Comparison of ENCODE assay signal across 16 mouse cellular contexts in the genomic region with DNA sequence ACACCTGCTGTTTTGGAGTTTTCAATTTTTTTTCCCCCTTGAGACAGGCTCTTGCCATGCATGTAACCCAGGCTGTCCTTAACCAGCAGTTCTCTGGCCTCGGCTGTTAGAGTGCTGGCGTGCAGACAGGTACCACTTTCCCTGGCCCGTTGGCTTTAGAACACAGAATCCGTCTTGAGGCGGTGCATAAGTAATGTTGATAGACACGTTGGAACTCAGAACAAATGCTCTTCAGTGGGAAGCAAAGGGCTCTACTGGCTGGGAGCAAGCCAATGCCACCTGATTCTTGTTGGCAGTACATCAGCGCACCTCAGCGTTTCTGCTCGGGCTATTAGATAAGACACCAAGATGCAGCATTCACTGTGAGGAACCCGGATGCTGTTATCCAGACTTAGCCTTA. TPM values are rescaled to one million over a fixed set of nuclear protein-coding genes. Genes with fewer than 3 reads are reported as not detected.
DNase-seq lines count a peak whose midpoint lies in the region; ATAC-seq and TF ChIP-seq lines count a peak whose summit lies in the region.
"Had no signal": no experiment of that assay in that cellular context is flagged by ENCODE, and none has a peak within 500 bp of the region (broad histone marks: within the 10 kb centered on the region; RNA-seq: fewer than 3 reads in every experiment).

No protein-coding gene starts in this region.

- peak; percentile 45 for DNase-seq in cerebellum, adult 11 months
- no peak for DNase-seq in cerebellum, postnatal 4 days (ENCODE audit: low spot score in 2 of 2)
- DNase-seq in midbrain, postnatal 0 days (ENCODE audit: low spot score): peak; percentile 10
- peak; percentile 7 for DNase-seq in lung, postnatal 0 days (ENCODE audit: low spot score)
- no peak for DNase-seq in spleen, postnatal 36 days (ENCODE audit: low spot score in 2 of 2)
- DNase-seq in kidney, postnatal 14 days: no peak
- DNase-seq in right cerebral cortex, postnatal 36 days (ENCODE audit: low spot score in 2 of 2): no peak
- DNase-seq: kidney, adult 8-10 months; kidney, postnatal 4 days; liver; right cerebral cortex, postnatal 25 days; thymus, postnatal 4 days had no signal

- no peak overlapping the region for H3K4me3 ChIP-seq in midbrain, postnatal 0 days (ENCODE audit: low read depth, low read length)
- H3K4me3 ChIP-seq in midbrain, embryonic 15.5 days: no peak overlapping the region
- no peak overlapping the region for H3K4me3 ChIP-seq in lung, postnatal 0 days (ENCODE audit: low read depth, low read length)
- H3K4me3 ChIP-seq: heart, embryonic 15.5 days; lung, embryonic 15.5 days; neural tube, embryonic 15.5 days had no signal

- no peaks in the 10 kb centered on the region for H3K27me3 ChIP-seq in midbrain, postnatal 0 days (ENCODE audit: insufficient read depth, low read length)
- H3K27me3 ChIP-seq in midbrain, embryonic 15.5 days (replicated peaks): no peaks in the 10 kb centered on the region
- H3K27me3 ChIP-seq in lung, postnatal 0 days (replicated peaks; ENCODE audit: insufficient read depth, low read length): no peaks in the 10 kb centered on the region
- H3K27me3 ChIP-seq: heart, embryonic 15.5 days; lung, embryonic 15.5 days; neural tube, embryonic 15.5 days had no signal

- H3K4me2 ChIP-seq in midbrain, postnatal 0 days (ENCODE audit: low read depth, low read length, poor library complexity, severe bottlenecking): no peak overlapping the region
- H3K4me2 ChIP-seq in midbrain, embryonic 15.5 days: no peak overlapping the region
- no peak overlapping the region for H3K4me2 ChIP-seq in lung, postnatal 0 days (replicated peaks; ENCODE audit: low read depth, low read length)
- H3K4me2 ChIP-seq: heart, embryonic 15.5 days; lung, embryonic 15.5 days; neural tube, embryonic 15.5 days had no signal

- no peak overlapping the region for H3K9ac ChIP-seq in midbrain, postnatal 0 days (replicated peaks; ENCODE audit: low read length, poor library complexity, severe bottlenecking)
- H3K9ac ChIP-seq in midbrain, embryonic 15.5 days: no peak overlapping the region
- H3K9ac ChIP-seq in lung, postnatal 0 days (replicated peaks; ENCODE audit: low read depth): no peak overlapping the region
- H3K9ac ChIP-seq: heart, embryonic 15.5 days; lung, embryonic 15.5 days; neural tube, embryonic 15.5 days had no signal

- no peak overlapping the region for H3K27ac ChIP-seq in midbrain, postnatal 0 days (ENCODE audit: low read depth, low read length)
- H3K27ac ChIP-seq in midbrain, embryonic 15.5 days: no peak overlapping the region
- no peak overlapping the region for H3K27ac ChIP-seq in lung, postnatal 0 days (ENCODE audit: low read length)
- H3K27ac ChIP-seq: heart, embryonic 15.5 days; lung, embryonic 15.5 days; neural tube, embryonic 15.5 days had no signal

- no peaks in the 10 kb centered on the region for H3K9me3 ChIP-seq in midbrain, postnatal 0 days (ENCODE audit: low read length)
- H3K9me3 ChIP-seq in midbrain, embryonic 15.5 days: no peaks in the 10 kb centered on the region
- H3K9me3 ChIP-seq in lung, postnatal 0 days (ENCODE audit: low read length): no peaks in the 10 kb centered on the region
- H3K9me3 ChIP-seq: heart, embryonic 15.5 days; lung, embryonic 15.5 days; neural tube, embryonic 15.5 days had no signal

- ATAC-seq in midbrain, postnatal 0 days (ENCODE audit: low FRiP score): no peak
- ATAC-seq in midbrain, embryonic 15.5 days (replicated peaks): no peak
- ATAC-seq in lung, postnatal 0 days: peak; percentile 60

- no peaks in the 10 kb centered on the region for H3K4me1 ChIP-seq in midbrain, postnatal 0 days (ENCODE audit: insufficient read depth, low read length)
- no peaks in the 10 kb centered on the region for H3K4me1 ChIP-seq in midbrain, embryonic 15.5 days
- H3K4me1 ChIP-seq in lung, postnatal 0 days (ENCODE audit: insufficient read depth, low read depth, low read length): no peaks in the 10 kb centered on the region
- H3K4me1 ChIP-seq: heart, embryonic 15.5 days; lung, embryonic 15.5 days; neural tube, embryonic 15.5 days had no signal

- H3K36me3 ChIP-seq in midbrain, postnatal 0 days (ENCODE audit: insufficient read depth, low read length): peaks cover 54% of the 10 kb centered on the region
- H3K36me3 ChIP-seq in midbrain, embryonic 15.5 days (replicated peaks): peaks cover 33% of the 10 kb centered on the region
- peaks cover 18% of the 10 kb centered on the region; the same call in 1 of the 2 replicates for H3K36me3 ChIP-seq in lung, postnatal 0 days (ENCODE audit: insufficient read depth, low read length)

- TF ChIP-seq CTCF in midbrain, postnatal 0 days (IDR thresholded peaks at IDR 0.05): no peak
- TF ChIP-seq CTCF in lung, postnatal 0 days (IDR thresholded peaks at IDR 0.05): no peak

- no peak for TF ChIP-seq EP300 in lung, postnatal 0 days (IDR thresholded peaks at IDR 0.05)

- WGBS in midbrain, postnatal 0 days: 91% methylated on average over 10 of the region's 10 CpGs
- 92% methylated on average over 10 of the region's 10 CpGs for WGBS in midbrain, embryonic 15.5 days
- WGBS in lung, postnatal 0 days: 83% methylated on average over 10 of the region's 10 CpGs

RNA-seq across cellular contexts. Expression of a gene that starts 20.3 kb away (rescaled TPM):
- total RNA-seq in midbrain, postnatal 0 days (2014; rRNA removed): 8.4 and 19.4 TPM in 2 replicates
- polyA plus RNA-seq in midbrain, postnatal 0 days (2015; fragmentation: Nextera tagmentation; extraction: Ambion mirVana): 12.2 and 13.0 TPM in 2 replicates
- 15.1 and 17.2 TPM in 2 replicates for polyA plus RNA-seq in midbrain, embryonic 15.5 days (2015; fragmentation: Nextera tagmentation; extraction: Ambion mirVana)
- polyA plus RNA-seq in lung, postnatal 0 days (2015; fragmentation: Nextera tagmentation; extraction: Ambion mirVana): 5.5 and 6.5 TPM in 2 replicates

RNA-seq across cellular contexts. Expression of a gene that starts 24.8 kb away (rescaled TPM):
- 5.3 and 6.4 TPM in 2 replicates for total RNA-seq in midbrain, postnatal 0 days (2014; rRNA removed)
- 2.7 and 4.0 TPM in 2 replicates for polyA plus RNA-seq in midbrain, postnatal 0 days (2015; fragmentation: Nextera tagmentation; extraction: Ambion mirVana)
- 3.1 and 3.7 TPM in 2 replicates for polyA plus RNA-seq in midbrain, embryonic 15.5 days (2015; fragmentation: Nextera tagmentation; extraction: Ambion mirVana)
- polyA plus RNA-seq in lung, postnatal 0 days (2015; fragmentation: Nextera tagmentation; extraction: Ambion mirVana): 41.6 and 48.7 TPM in 2 replicates

RNA-seq across cellular contexts. Expression of a gene that starts 34.6 kb away (rescaled TPM):
- total RNA-seq in midbrain, postnatal 0 days (2014; rRNA removed): 19.3 and 30.4 TPM in 2 replicates
- polyA plus RNA-seq in midbrain, postnatal 0 days (2015; fragmentation: Nextera tagmentation; extraction: Ambion mirVana): 38.1 and 39.9 TPM in 2 replicates
- 46.2 and 46.9 TPM in 2 replicates for polyA plus RNA-seq in midbrain, embryonic 15.5 days (2015; fragmentation: Nextera tagmentation; extraction: Ambion mirVana)
- polyA plus RNA-seq in lung, postnatal 0 days (2015; fragmentation: Nextera tagmentation; extraction: Ambion mirVana): 56.0 and 62.6 TPM in 2 replicates

RNA-seq across cellular contexts. Expression of a gene that starts 34.7 kb away (rescaled TPM):
- total RNA-seq in midbrain, postnatal 0 days (2014; rRNA removed): 13.4 and 15.1 TPM in 2 replicates
- 19.3 and 20.3 TPM in 2 replicates for polyA plus RNA-seq in midbrain, postnatal 0 days (2015; fragmentation: Nextera tagmentation; extraction: Ambion mirVana)
- 20.3 and 22.9 TPM in 2 replicates for polyA plus RNA-seq in midbrain, embryonic 15.5 days (2015; fragmentation: Nextera tagmentation; extraction: Ambion mirVana)
- polyA plus RNA-seq in lung, postnatal 0 days (2015; fragmentation: Nextera tagmentation; extraction: Ambion mirVana): 31.2 and 38.3 TPM in 2 replicates

Comparison
In these comparisons a context has a peak if more than half of its experiments do, and no peak if none do; other contexts are left out.
1. DNase-seq: peak in cerebellum, adult 11 months (single experiment), midbrain, postnatal 0 days (single experiment) and lung, postnatal 0 days (single experiment); none in cerebellum, postnatal 4 days (0 of 2), spleen, postnatal 36 days (0 of 2), kidney, postnatal 14 days (single experiment) and right cerebral cortex, postnatal 36 days (0 of 2).